Mouse (Mus musculus) hindbrain, embryonic 12.5 days (tissue): ENCODE measurements around the gene Laptm5. TPM values are rescaled to one million over a fixed set of nuclear protein-coding genes. Genes with fewer than 3 reads are reported as not detected.

ENCODE experiments used
- ATAC-seq: fragments of 200-750 bp; cut with Nextera tagmentation; 2 replicates; pipeline ENCODE4 v1.8.0; 2017; ENCODE audit warnings: moderate TSS enrichment; ENCODE audit not compliant: low FRiP score
- H3K27ac ChIP-seq: fragments of 300-500 bp; sonication (generic); 2 replicates; pipeline ENCODE4 v1.5.1; 2016; ENCODE audit warnings: mild to moderate bottlenecking
- H3K27me3 ChIP-seq: fragments of 300-500 bp; sonication (generic); 2 replicates; pipeline ENCODE4 v1.6.1; 2016; ENCODE audit warnings: mild to moderate bottlenecking
- H3K36me3 ChIP-seq: fragments of 300-500 bp; sonication (generic); 2 replicates; pipeline ENCODE4 v1.6.1; 2016; ENCODE audit warnings: mild to moderate bottlenecking
- H3K4me1 ChIP-seq: fragments of 300-500 bp; sonication (generic); 2 replicates; pipeline ENCODE4 v1.6.1; 2016
- H3K4me2 ChIP-seq: fragments of 300-500 bp; sonication (generic); replicated peaks from 2 replicates; pipeline ENCODE4 v1.6.1; 2016; ENCODE audit warnings: mild to moderate bottlenecking
- H3K4me3 ChIP-seq: fragments of 300-500 bp; sonication (generic); 2 replicates; pipeline ENCODE4 v1.5.1; 2016; ENCODE audit warnings: mild to moderate bottlenecking
- H3K9ac ChIP-seq: fragments of 300-500 bp; sonication (generic); 2 replicates; pipeline ENCODE4 v1.6.1; 2016; ENCODE audit warnings: mild to moderate bottlenecking, moderate library complexity
- H3K9me3 ChIP-seq: fragments of 300-500 bp; sonication (generic); replicated peaks from 2 replicates; pipeline ENCODE4 v1.6.1; 2016; ENCODE audit warnings: mild to moderate bottlenecking
- WGBS: fragments of 180-500 bp; shearing (Covaris S2); methylation state at CpG from one replicate; pipeline ENCODE4 v1.1.7; 2016; 5-methylcytosine and 5-hydroxymethylcytosine counted together
- polyA plus RNA-seq: library from polyadenylated mRNA; unstranded; fragments of >200 nt; fragmentation: Nextera tagmentation; extraction: Ambion mirVana; gene quantifications from 2 replicates; pipeline ENCODE4 v1.2.1, GENCODE M21; 2016

The Laptm5 gene
- polyA plus RNA-seq, 1 experiment from 2014 or later = 23.3 TPM

GRCm38 (mm10) chr4:130882762-130883161 lies 30.2 kb upstream of the Laptm5 start:
- H3K27ac ChIP-seq = no peak overlapping the region
- H3K4me3 ChIP-seq = no peak overlapping the region
- no peak for ATAC-seq
- H3K9ac ChIP-seq = no peak overlapping the region
- no peaks in the 10 kb centered on the region for H3K36me3 ChIP-seq
- H3K9me3 ChIP-seq = no peaks in the 10 kb centered on the region
- H3K4me1 ChIP-seq = peaks cover 41% of the 10 kb centered on the region
- WGBS = 74% methylated on average over 15 of the region's 15 CpGs
- no peak overlapping the region for H3K4me2 ChIP-seq
- H3K27me3 ChIP-seq = peaks cover 22% of the 10 kb centered on the region

- ATAC-seq = 0 out of 2 replicates have a peak, but pooled peaks have one; percentile 21
- peaks cover 33% of the 10 kb centered on the region for H3K4me1 ChIP-seq
- H3K4me2 ChIP-seq = no peak overlapping the region
- H3K9me3 ChIP-seq = no peaks in the 10 kb centered on the region
- H3K27me3 ChIP-seq = peaks cover 28% of the 10 kb centered on the region
- H3K27ac ChIP-seq = 0 out of 2 replicates have a peak overlapping the region, but pooled peaks have one; percentile 1
- H3K36me3 ChIP-seq = no peaks in the 10 kb centered on the region
- no peak overlapping the region for H3K9ac ChIP-seq
- 49% methylated on average over 13 of the region's 13 CpGs for WGBS
- no peak overlapping the region for H3K4me3 ChIP-seq
Observed at GRCm38 (mm10) chr4:130883820-130884533, 28.9 kb upstream of the Laptm5 start.

DNA sequence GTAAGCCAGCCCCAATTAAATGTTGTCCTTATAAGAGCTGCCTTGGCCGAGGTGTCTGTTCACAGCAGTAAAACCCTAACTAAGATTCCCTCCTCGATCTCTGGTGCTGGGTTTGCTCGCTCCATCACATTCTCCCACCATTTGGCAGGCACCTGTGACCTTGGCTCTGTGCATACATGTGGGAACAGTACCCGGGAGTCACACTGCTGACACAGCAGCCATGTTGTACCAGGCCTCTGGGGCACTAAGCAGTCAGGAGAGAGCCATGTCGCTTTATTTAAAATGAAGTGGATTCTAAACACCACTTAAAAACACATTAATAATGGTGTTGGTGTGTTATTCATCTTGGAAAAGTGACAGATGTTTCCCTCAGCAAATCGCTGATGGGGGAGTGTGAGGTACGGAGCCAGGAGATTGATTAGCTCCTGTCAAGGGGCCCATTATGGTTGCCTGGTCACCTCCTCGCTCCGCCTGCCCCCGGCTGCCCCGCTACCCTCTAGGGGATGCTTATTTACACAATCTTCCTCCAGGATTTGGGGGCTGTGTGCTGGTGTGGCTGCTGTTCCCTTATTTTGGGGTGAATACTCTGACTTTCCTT lies 25.7 kb upstream of the Laptm5 start:
- Histone ChIP-seq H3K9ac (no peak overlapping the region), H3K4me2 (no peak overlapping the region), H3K27me3 (peaks cover 22% of the 10 kb centered on the region), H3K36me3 (no peaks in the 10 kb centered on the region), H3K4me3 (no peak overlapping the region), H3K9me3 (no peaks in the 10 kb centered on the region), H3K27ac (no peak overlapping the region), H3K4me1 (peaks cover 35% of the 10 kb centered on the region)
- 21% methylated on average over 11 of the region's 11 CpGs for WGBS
- peak; percentile 76 for ATAC-seq

- Histone ChIP-seq H3K27ac (no peak overlapping the region), H3K4me1 (peaks cover 22% of the 10 kb centered on the region), H3K9ac (no peak overlapping the region), H3K4me3 (no peak overlapping the region), H3K4me2 (no peak overlapping the region), H3K36me3 (no peaks in the 10 kb centered on the region), H3K27me3 (peaks cover 25% of the 10 kb centered on the region), H3K9me3 (no peaks in the 10 kb centered on the region)
- WGBS = 51% methylated on average over 10 of the region's 11 CpGs
- ATAC-seq = no peak
Observed at GRCm38 (mm10) chr4:130889777-130890510, 23.0 kb upstream of the Laptm5 start.

GRCm38 (mm10) chr4:130890511-130890840 lies 22.4 kb upstream of the Laptm5 start:
- Histone ChIP-seq H3K27me3 (peaks cover 25% of the 10 kb centered on the region), H3K4me2 (no peak overlapping the region), H3K27ac (no peak overlapping the region), H3K9me3 (no peaks in the 10 kb centered on the region), H3K4me1 (peaks cover 22% of the 10 kb centered on the region), H3K9ac (no peak overlapping the region), H3K36me3 (no peaks in the 10 kb centered on the region), H3K4me3 (no peak overlapping the region)
- no peak for ATAC-seq

GRCm38 (mm10) chr4:130892001-130892587 lies 20.8 kb upstream of the Laptm5 start:
- no peak overlapping the region for H3K9ac ChIP-seq
- no peak overlapping the region for H3K27ac ChIP-seq
- H3K36me3 ChIP-seq = no peaks in the 10 kb centered on the region
- no peaks in the 10 kb centered on the region for H3K9me3 ChIP-seq
- no peak for ATAC-seq
- peaks cover 18% of the 10 kb centered on the region for H3K4me1 ChIP-seq
- H3K27me3 ChIP-seq = peaks cover 25% of the 10 kb centered on the region
- no peak overlapping the region for H3K4me3 ChIP-seq
- H3K4me2 ChIP-seq = no peak overlapping the region
- WGBS = 42% methylated on average over 17 of the region's 17 CpGs

DNA sequence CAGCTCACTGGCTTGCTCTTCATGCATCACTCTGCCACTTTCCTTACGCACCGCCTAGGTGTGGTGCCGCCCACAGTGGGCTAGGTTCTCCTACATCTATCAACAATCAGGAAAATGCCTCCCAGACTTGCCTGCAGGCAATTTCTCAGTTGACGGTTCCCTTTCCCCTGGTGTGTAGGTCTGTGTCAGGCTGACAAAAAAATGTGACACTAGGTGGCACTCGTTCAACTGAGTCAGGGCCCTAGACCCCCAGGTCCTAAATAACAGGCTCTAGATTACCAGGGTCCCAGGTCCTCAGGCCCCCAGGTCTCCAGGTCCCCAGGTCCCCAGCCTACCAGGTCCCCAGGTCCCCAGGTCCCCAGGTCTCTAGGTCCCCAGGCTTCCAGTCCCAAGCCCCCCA lies 19.2 kb upstream of the Laptm5 start:
- no peaks in the 10 kb centered on the region for H3K36me3 ChIP-seq
- no peak overlapping the region for H3K27ac ChIP-seq
- H3K4me2 ChIP-seq = no peak overlapping the region
- H3K4me3 ChIP-seq = no peak overlapping the region
- 62% methylated on average over 5 of the region's 5 CpGs for WGBS
- ATAC-seq = no peak
- H3K4me1 ChIP-seq = peaks cover 11% of the 10 kb centered on the region
- H3K9me3 ChIP-seq = no peaks in the 10 kb centered on the region
- H3K27me3 ChIP-seq = peaks cover 18% of the 10 kb centered on the region
- no peak overlapping the region for H3K9ac ChIP-seq

GRCm38 (mm10) chr4:130895701-130896100 lies 17.2 kb upstream of the Laptm5 start:
- no peak for ATAC-seq
- Histone ChIP-seq H3K9ac (no peak overlapping the region), H3K27ac (no peak overlapping the region), H3K4me3 (no peak overlapping the region), H3K36me3 (no peaks in the 10 kb centered on the region), H3K4me2 (no peak overlapping the region), H3K27me3 (peaks cover 10% of the 10 kb centered on the region; the same call in 1 of the 2 replicates), H3K9me3 (no peaks in the 10 kb centered on the region), H3K4me1 (peaks cover 6% of the 10 kb centered on the region; the same call in 1 of the 2 replicates)
- whole genome bisulfite sequencing = 87% methylated on average over 6 of the region's 6 CpGs

GRCm38 (mm10) chr4:130896372-130896771 lies 16.6 kb upstream of the Laptm5 start:
- peaks cover 10% of the 10 kb centered on the region; the same call in 1 of the 2 replicates for H3K27me3 ChIP-seq
- H3K4me2 ChIP-seq = no peak overlapping the region
- 58% methylated on average over 2 of the region's 2 CpGs for WGBS
- no peaks in the 10 kb centered on the region for H3K9me3 ChIP-seq
- H3K36me3 ChIP-seq = no peaks in the 10 kb centered on the region
- H3K4me3 ChIP-seq = no peak overlapping the region
- H3K4me1 ChIP-seq = peaks cover 8% of the 10 kb centered on the region; the same call in 1 of the 2 replicates
- no peak for ATAC-seq
- H3K9ac ChIP-seq = no peak overlapping the region
- H3K27ac ChIP-seq = no peak overlapping the region

GRCm38 (mm10) chr4:130899383-130899781 lies 13.5 kb upstream of the Laptm5 start:
- H3K36me3 ChIP-seq = no peaks in the 10 kb centered on the region
- H3K4me2 ChIP-seq = no peak overlapping the region
- no peaks in the 10 kb centered on the region for H3K9me3 ChIP-seq
- no peak overlapping the region for H3K9ac ChIP-seq
- no peak overlapping the region for H3K4me3 ChIP-seq
- no peak overlapping the region for H3K27ac ChIP-seq
- peaks cover 16% of the 10 kb centered on the region for H3K4me1 ChIP-seq
- no peak for ATAC-seq
- H3K27me3 ChIP-seq = no peaks in the 10 kb centered on the region
- WGBS = 76% methylated on average over 2 of the region's 3 CpGs

- no peak overlapping the region for H3K27ac ChIP-seq
- 78% methylated on average over 6 of the region's 6 CpGs for WGBS
- peaks cover 21% of the 10 kb centered on the region for H3K4me1 ChIP-seq
- H3K9ac ChIP-seq = no peak overlapping the region
- H3K9me3 ChIP-seq = no peaks in the 10 kb centered on the region
- H3K27me3 ChIP-seq = no peaks in the 10 kb centered on the region
- no peak overlapping the region for H3K4me3 ChIP-seq
- no peak overlapping the region for H3K4me2 ChIP-seq
- H3K36me3 ChIP-seq = no peaks in the 10 kb centered on the region
- no peak for ATAC-seq
Observed at GRCm38 (mm10) chr4:130899782-130900427, 13.0 kb upstream of the Laptm5 start.

DNA sequence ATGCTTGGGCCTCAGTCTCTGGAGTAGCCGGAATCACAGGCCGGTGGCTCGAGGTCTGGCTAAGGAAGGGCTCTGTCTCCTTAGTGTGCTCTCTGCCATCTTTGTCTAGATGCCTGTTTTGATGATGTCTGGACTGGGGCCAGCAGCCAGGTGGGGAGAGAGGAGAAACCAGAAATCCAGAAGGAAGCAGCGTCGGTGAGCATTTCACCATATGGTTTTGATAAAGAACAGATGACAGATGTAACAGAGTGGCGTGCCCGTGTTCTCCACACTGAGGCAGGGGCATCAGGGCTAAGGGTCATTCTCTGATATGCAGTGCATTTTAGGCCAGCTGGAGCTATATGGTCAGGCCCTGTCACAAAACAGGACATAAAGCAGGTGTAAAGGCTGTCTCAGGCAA lies 12.2 kb upstream of the Laptm5 start:
- ATAC-seq = no peak
- Histone ChIP-seq H3K27me3 (no peaks in the 10 kb centered on the region), H3K9ac (no peak overlapping the region), H3K4me2 (no peak overlapping the region), H3K9me3 (no peaks in the 10 kb centered on the region), H3K4me1 (peaks cover 26% of the 10 kb centered on the region), H3K4me3 (no peak overlapping the region), H3K27ac (no peak overlapping the region), H3K36me3 (no peaks in the 10 kb centered on the region)
- 67% methylated on average over 7 of the region's 7 CpGs for WGBS
